Mouse (Mus musculus) MEL (cell line): ENCODE data around the gene Cse1l. TPM values are rescaled to one million over a fixed set of nuclear protein-coding genes. Genes with fewer than 3 reads are reported as not detected.

ENCODE experiments used
- DNase-seq: peaks from one replicate; pipeline ENCODE4 v3.0.0; 2011; ENCODE audit warnings: low read depth, low spot score
- H3K27ac ChIP-seq: 2 replicates; pipeline ENCODE4 v1.5.1; 2012; ENCODE audit warnings: low read depth, mild to moderate bottlenecking, control low read depth, low read length, moderate library complexity; ENCODE audit not compliant: control insufficient read depth
- H3K27me3 ChIP-seq, 2 experiments: fragments of 150-350 bp in 1 of 2; sonication (generic) in 1 of 2; 2 replicates each; pipeline ENCODE4 v1.6.1; 2012; ENCODE audit warnings: low read length in 2 of 2, mild to moderate bottlenecking in 2 of 2, improper control_type of control experiment in 1 of 2, moderate library complexity in 1 of 2; ENCODE audit not compliant: insufficient read depth in 2 of 2, control insufficient read depth in 1 of 2
- H3K36me3 ChIP-seq, 2 experiments: 2 replicates each; pipeline ENCODE4 v1.6.1; 2012 to 2014; ENCODE audit warnings: low read length in 2 of 2, improper control_type of control experiment in 1 of 2, inconsistent platforms in 1 of 2, mild to moderate bottlenecking in 1 of 2; ENCODE audit not compliant: insufficient read depth in 2 of 2, control insufficient read depth in 1 of 2
- H3K4me1 ChIP-seq, 2 experiments: fragments of 150-350 bp in 1 of 2; sonication (generic) in 1 of 2; 2 replicates each; pipeline ENCODE4 v1.6.1; 2012; ENCODE audit warnings: low read length in 2 of 2, improper control_type of control experiment in 1 of 2, mild to moderate bottlenecking in 1 of 2; ENCODE audit not compliant: insufficient read depth in 2 of 2, control insufficient read depth in 1 of 2
- H3K4me3 ChIP-seq, 2 experiments: fragments of 150-350 bp in 1 of 2; sonication (generic) in 1 of 2; 2 replicates each; pipeline ENCODE4 v1.5.1; 2012; ENCODE audit warnings: low read depth in 2 of 2, low read length in 2 of 2, mild to moderate bottlenecking in 2 of 2, moderate library complexity in 2 of 2, control low read depth in 1 of 2, improper control_type of control experiment in 1 of 2; ENCODE audit not compliant: control insufficient read depth in 1 of 2, insufficient read depth in 1 of 2
- H3K79me2 ChIP-seq: 2 replicates; pipeline ENCODE4 v1.6.1; 2012; ENCODE audit warnings: mild to moderate bottlenecking, low read length, moderate library complexity; ENCODE audit not compliant: control insufficient read depth, poor library complexity, insufficient read depth
- H3K9ac ChIP-seq: 2 replicates; pipeline ENCODE4 v1.6.1; 2012; ENCODE audit warnings: low read depth, mild to moderate bottlenecking, control low read depth, low read length, moderate library complexity; ENCODE audit not compliant: control insufficient read depth, poor library complexity, severe bottlenecking
- H3K9me3 ChIP-seq: fragments of 150-350 bp; sonication (generic); replicated peaks from 2 replicates; pipeline ENCODE4 v1.6.1; 2012; ENCODE audit warnings: mild to moderate bottlenecking, low read length, improper control_type of control experiment, moderate library complexity; ENCODE audit not compliant: insufficient read depth
- BHLHE40 ChIP-seq: IDR thresholded peaks from 2 replicates; pipeline ENCODE4 v1.6.1; 2012; ENCODE audit warnings: low read depth, mild to moderate bottlenecking, inconsistent platforms, low read length, improper control_type of control experiment, borderline replicate concordance
- CHD1 ChIP-seq: IDR thresholded peaks from 2 replicates; pipeline ENCODE4 v1.6.1; 2012; ENCODE audit warnings: low read depth, mild to moderate bottlenecking, inconsistent platforms, low read length, improper control_type of control experiment
- E2F4 ChIP-seq: IDR thresholded peaks from 2 replicates; pipeline ENCODE4 v1.6.1; 2011; ENCODE audit warnings: low read depth, low read length, improper control_type of control experiment, borderline replicate concordance
- ELF1 ChIP-seq: IDR thresholded peaks from 2 replicates; pipeline ENCODE4 v1.6.1; 2014; ENCODE audit warnings: low read depth, mild to moderate bottlenecking, inconsistent platforms, low read length, improper control_type of control experiment, moderate library complexity
- EP300 ChIP-seq, 2 experiments: IDR thresholded peaks; 2 replicates each; pipeline ENCODE4 v1.6.1; 2011; ENCODE audit warnings: improper control_type of control experiment in 2 of 2, low read length in 2 of 2, low read depth in 1 of 2, mild to moderate bottlenecking in 1 of 2
- ETS1 ChIP-seq: IDR thresholded peaks from 2 replicates; pipeline ENCODE4 v1.6.1; 2012; ENCODE audit warnings: low read depth, mild to moderate bottlenecking, inconsistent platforms, low read length, improper control_type of control experiment, moderate library complexity
- GATA1 ChIP-seq: IDR thresholded peaks from 2 replicates; pipeline ENCODE4 v1.6.1; 2011; ENCODE audit warnings: low read depth, low read length, improper control_type of control experiment
- HCFC1 ChIP-seq: IDR thresholded peaks from 2 replicates; pipeline ENCODE4 v1.6.1; 2012; ENCODE audit warnings: low read depth, mild to moderate bottlenecking, inconsistent platforms, low read length, improper control_type of control experiment, moderate library complexity
- JUND ChIP-seq: IDR thresholded peaks from 2 replicates; pipeline ENCODE4 v1.6.1; 2011; ENCODE audit warnings: low read depth, mild to moderate bottlenecking, improper control_type of control experiment, low read length
- MAX ChIP-seq: IDR thresholded peaks from 2 replicates; pipeline ENCODE4 v1.6.1; 2011; ENCODE audit warnings: low read length, improper control_type of control experiment
- MAZ ChIP-seq: IDR thresholded peaks from 2 replicates; pipeline ENCODE4 v1.6.1; 2012; ENCODE audit warnings: low read depth, mild to moderate bottlenecking, inconsistent platforms, low read length, improper control_type of control experiment
- MXI1 ChIP-seq: IDR thresholded peaks from 2 replicates; pipeline ENCODE4 v1.6.1; 2011; ENCODE audit warnings: mild to moderate bottlenecking, low read depth, low read length, improper control_type of control experiment
- MYB ChIP-seq: IDR thresholded peaks from 2 replicates; pipeline ENCODE4 v1.6.1; 2011; ENCODE audit warnings: mild to moderate bottlenecking, low read depth, low read length, improper control_type of control experiment
- MYC ChIP-seq: IDR thresholded peaks from 2 replicates; pipeline ENCODE4 v1.6.1; 2011; ENCODE audit warnings: low read depth, mild to moderate bottlenecking, low read length, improper control_type of control experiment, moderate library complexity
- NELFE ChIP-seq: IDR thresholded peaks from 2 replicates; pipeline ENCODE4 v1.6.1; 2011; ENCODE audit warnings: low read depth, low read length, improper control_type of control experiment
- POLR2AphosphoS2 ChIP-seq: IDR thresholded peaks from 2 replicates; pipeline ENCODE4 v1.6.1; 2011; ENCODE audit warnings: low read length, improper control_type of control experiment
- RAD21 ChIP-seq: IDR thresholded peaks from 2 replicates; pipeline ENCODE4 v1.6.1; 2011; ENCODE audit warnings: mild to moderate bottlenecking, low read depth, low read length, improper control_type of control experiment
- RCOR1 ChIP-seq: IDR thresholded peaks from 2 replicates; pipeline ENCODE4 v1.6.1; 2012; ENCODE audit warnings: low read depth, mild to moderate bottlenecking, inconsistent platforms, low read length, improper control_type of control experiment
- SIN3A ChIP-seq: IDR thresholded peaks from 2 replicates; pipeline ENCODE4 v1.6.1; 2012; ENCODE audit warnings: low read length, improper control_type of control experiment, inconsistent platforms
- SMC3 ChIP-seq: IDR thresholded peaks from 2 replicates; pipeline ENCODE4 v1.6.1; 2011; ENCODE audit warnings: low read depth, low read length, improper control_type of control experiment
- TAL1 ChIP-seq: IDR thresholded peaks from 2 replicates; pipeline ENCODE4 v1.6.1; 2012; ENCODE audit warnings: mild to moderate bottlenecking, inconsistent platforms, low read length, moderate library complexity, mixed read lengths
- TBP ChIP-seq: IDR thresholded peaks from 2 replicates; pipeline ENCODE4 v1.8.0; 2011; ENCODE audit warnings: low read depth, low read length, improper control_type of control experiment
- TCF12 ChIP-seq: IDR thresholded peaks from 2 replicates; pipeline ENCODE4 v1.6.1; 2014; ENCODE audit warnings: low read depth, mild to moderate bottlenecking, inconsistent platforms, low read length, improper control_type of control experiment, moderate library complexity
- ZMIZ1 ChIP-seq: IDR thresholded peaks from 2 replicates; pipeline ENCODE4 v1.6.1; 2012; ENCODE audit warnings: low read depth, mild to moderate bottlenecking, inconsistent platforms, low read length, improper control_type of control experiment, moderate library complexity
- polyA plus RNA-seq, 2 experiments: library from polyadenylated mRNA; stranded (reverse) in 1 of 2; unstranded in 1 of 2; fragments of >175 nt in 1 of 2; fragments of >200 nt in 1 of 2; gene quantifications; 2 replicates each; pipeline versions ENCODE4 v1.2.1 to v1.2.4; 2012; ENCODE audit warnings: low replicate concordance in 2 of 2, low read depth in 1 of 2; ENCODE audit not compliant: insufficient read length in 2 of 2, insufficient read depth in 1 of 2, missing spikeins in 1 of 2
- total RNA-seq: library from RNA; depleted of rRNA; stranded (reverse); fragments of 300-350 nt; gene quantifications from 2 replicates; pipeline ENCODE4 v1.2.3, GENCODE M21; 2012; rRNA removed

The Cse1l gene
- total and polyA plus RNA-seq, 3 experiments = 87.0 to 133 (median 93.3) TPM

GRCm38 (mm10) chr2:166995021-166995795 lies 89.4 kb downstream of the Cse1l start:
- Histone ChIP-seq H3K9ac (peak overlapping the region; percentile 87), H3K36me3 (peaks cover 0 to 23% of the 10 kb centered on the region in 2 experiments; a peak in 2 of 4 replicates), H3K79me2 (peaks cover 47% of the 10 kb centered on the region), H3K4me3 (peak overlapping the region; percentile 78 to 84), H3K4me1 (peaks cover 5 to 9% of the 10 kb centered on the region in 2 experiments), H3K27ac (peak overlapping the region; percentile 77), H3K27me3 (no peaks in the 10 kb centered on the region), H3K9me3 (no peaks in the 10 kb centered on the region)
- peak; percentile 84 for TF ChIP-seq MXI1
- 0 out of 2 replicates have a peak, but pooled peaks have one; percentile 11 for TF ChIP-seq MYC
- no peak for TF ChIP-seq E2F4
- TF ChIP-seq MAX = peak; percentile 58; the same call in 1 of the 2 replicates
- no peak for TF ChIP-seq SMC3
- peak; percentile 41 to 45; a peak in 3 of 4 replicates for TF ChIP-seq EP300 (IDR thresholded peaks at IDR 0.05; ENCODE audit: low read depth in 1 of 2, low read length in 2 of 2)
- TF ChIP-seq CHD1 = no peak; the same call in 1 of the 2 replicates
- 0 out of 2 replicates have a peak, but pooled peaks have one; percentile 47 for TF ChIP-seq MAZ
- TF ChIP-seq SIN3A = peak; percentile 66
- no peak for TF ChIP-seq BHLHE40
- TF ChIP-seq POLR2AphosphoS2 = 0 out of 2 replicates have a peak, but pooled peaks have one; percentile 27
- TF ChIP-seq HCFC1 = peak; percentile 48; the same call in 1 of the 2 replicates
- TF ChIP-seq TAL1 = peak; percentile 26; the same call in 1 of the 2 replicates
- no peak for TF ChIP-seq ZMIZ1
- TF ChIP-seq MYB = peak; percentile 16; the same call in 1 of the 2 replicates
- peak; percentile 37 for TF ChIP-seq NELFE
- TF ChIP-seq ETS1 = peak; percentile 35
- peak; percentile 32; the same call in 1 of the 2 replicates for TF ChIP-seq TCF12
- TF ChIP-seq ELF1 = 0 out of 2 replicates have a peak, but pooled peaks have one; percentile 56
- peak; percentile 80 for TF ChIP-seq GATA1
- TF ChIP-seq RCOR1 = peak; percentile 51
- TF ChIP-seq RAD21 = no peak
- TF ChIP-seq TBP = 0 out of 2 replicates have a peak, but pooled peaks have one; percentile 20
- TF ChIP-seq JUND = no peak
- DNase-seq = peak; percentile 85

Other genes with a start within 250 kb of the Cse1l start
- gene Prex1, start 192.2 kb upstream of the Cse1l start, total RNA-seq = 8.0 and 8.5 TPM in 2 replicates
- gene Prex1, start 192.2 kb upstream of the Cse1l start, polyA plus RNA-seq = 10 to 100 TPM; 15.8 to 33.1 TPM
- gene Trp53rkb, start 113.5 kb upstream of the Cse1l start, total RNA-seq = 7.6 and 8.9 TPM in 2 replicates
- gene Trp53rkb, start 113.5 kb upstream of the Cse1l start, polyA plus RNA-seq = 1 to 10 TPM in 1 of 2 experiments, not detected in 1; 6.8 TPM
- 18.3 and 19.1 TPM in 2 replicates for gene Arfgef2, start 100.5 kb upstream of the Cse1l start, total RNA-seq
- 10 to 100 TPM; 24.5 to 27.4 TPM for gene Arfgef2, start 100.5 kb upstream of the Cse1l start, polyA plus RNA-seq
- 14.3 and 15.1 TPM in 2 replicates for gene Stau1, start 90.3 kb downstream of the Cse1l start, total RNA-seq
- gene Stau1, start 90.3 kb downstream of the Cse1l start, polyA plus RNA-seq = 10 to 100 TPM in 1 of 2 experiments, not detected in 1; 48.1 TPM
- gene Ddx27, start 109.2 kb downstream of the Cse1l start, total RNA-seq = 125 and 143 TPM in 2 replicates
- gene Ddx27, start 109.2 kb downstream of the Cse1l start, polyA plus RNA-seq = 100 to 1,000 TPM in 1 of 2 experiments, 10 to 100 TPM in 1; 61.7 to 181 TPM
- gene Znfx1, start 157.0 kb downstream of the Cse1l start, total RNA-seq = 12.1 and 15.6 TPM in 2 replicates
- gene Znfx1, start 157.0 kb downstream of the Cse1l start, polyA plus RNA-seq = 10 to 100 TPM in 1 of 2 experiments, not detected in 1; 17.1 TPM